Mouse (Mus musculus) ovary, postnatal 36 days (tissue): ENCODE measurements around the gene Dbi.

Experiments
- DNase-seq: peaks from one replicate; pipeline ENCODE4 v3.0.0; 2022; ENCODE audit warnings: low spot score, mixed read lengths

Dbi gene

GRCm38 (mm10) chr1:120121930-120122530 is 1.2 kb upstream of the Dbi start:
- no peak for DNase-seq

GRCm38 (mm10) chr1:120120141-120120968 is 523 bp downstream of the Dbi start:
- peak; percentile 55 for DNase-seq

DNA sequence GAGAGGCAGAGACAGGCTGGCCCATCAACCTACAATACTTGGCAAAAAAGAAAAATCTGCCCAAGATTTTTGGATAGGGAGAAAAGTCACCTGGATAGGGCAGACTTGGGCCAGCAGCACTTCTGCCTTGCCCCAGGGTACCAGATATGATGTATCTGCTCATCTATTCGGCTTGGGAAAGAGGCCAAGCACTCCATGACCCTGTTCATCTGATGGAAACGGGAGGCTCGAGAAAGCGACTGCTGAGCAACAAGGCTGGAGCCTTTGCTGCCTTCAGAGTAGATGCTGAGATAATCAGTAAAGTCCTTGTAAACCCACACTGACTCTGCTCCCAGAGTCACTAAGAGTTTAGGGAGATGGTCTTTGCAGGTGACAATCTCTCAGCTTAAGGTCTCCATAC is 1.5 kb downstream of the Dbi start:
- DNase-seq: no peak

- DNase-seq: no peak
Measured at GRCm38 (mm10) chr1:120118854-120119253, 2.0 kb downstream of the Dbi start.

GRCm38 (mm10) chr1:120116106-120116505 is 4.8 kb downstream of the Dbi start:
- peak; percentile 31 for DNase-seq

- peak; percentile 60 for DNase-seq
Measured at GRCm38 (mm10) chr1:120115671-120116081, 5.2 kb downstream of the Dbi start.

- DNase-seq: no peak
Measured at GRCm38 (mm10) chr1:120112251-120113187, 8.4 kb downstream of the Dbi start.

GRCm38 (mm10) chr1:120111766-120112165 is 9.1 kb downstream of the Dbi start:
- DNase-seq: no peak

DNA sequence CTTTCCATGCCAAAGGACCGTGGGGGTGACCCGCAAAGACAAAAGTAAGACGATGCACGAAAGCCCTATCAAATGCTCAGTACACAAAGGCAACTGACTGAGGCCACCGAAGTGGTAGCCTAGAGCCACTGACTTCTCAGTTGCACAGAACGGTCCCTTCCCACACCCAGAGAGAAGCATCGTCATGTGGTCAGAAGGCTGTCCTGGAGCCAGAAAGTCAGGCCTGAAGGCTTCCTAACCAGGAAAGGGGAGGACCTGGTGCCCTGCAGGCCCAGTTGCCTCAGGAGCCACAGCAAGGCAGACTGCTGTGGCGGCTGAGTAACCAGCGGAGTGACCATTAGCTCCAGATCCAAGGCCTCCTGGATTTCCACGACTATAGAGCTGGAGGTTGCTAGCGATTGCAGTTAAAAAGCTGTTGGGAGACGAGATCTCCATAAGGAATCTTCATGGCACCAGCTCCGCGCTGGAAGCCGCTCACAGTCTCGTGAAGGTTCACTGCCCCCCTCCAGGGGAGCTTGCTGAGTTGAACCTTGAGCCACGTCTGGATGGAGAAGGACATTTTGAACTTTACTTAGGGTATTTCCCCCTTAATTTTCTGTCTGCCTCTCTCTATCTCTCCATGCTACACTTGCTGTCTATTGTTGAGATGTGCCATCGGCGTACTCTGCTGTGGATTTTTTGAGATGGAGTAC is 11.0 kb downstream of the Dbi start:
- no peak for DNase-seq

GRCm38 (mm10) chr1:120105556-120105959 is 15.3 kb downstream of the Dbi start:
- no peak for DNase-seq

GRCm38 (mm10) chr1:120101227-120101609 is 19.7 kb downstream of the Dbi start:
- DNase-seq: no peak

DNA sequence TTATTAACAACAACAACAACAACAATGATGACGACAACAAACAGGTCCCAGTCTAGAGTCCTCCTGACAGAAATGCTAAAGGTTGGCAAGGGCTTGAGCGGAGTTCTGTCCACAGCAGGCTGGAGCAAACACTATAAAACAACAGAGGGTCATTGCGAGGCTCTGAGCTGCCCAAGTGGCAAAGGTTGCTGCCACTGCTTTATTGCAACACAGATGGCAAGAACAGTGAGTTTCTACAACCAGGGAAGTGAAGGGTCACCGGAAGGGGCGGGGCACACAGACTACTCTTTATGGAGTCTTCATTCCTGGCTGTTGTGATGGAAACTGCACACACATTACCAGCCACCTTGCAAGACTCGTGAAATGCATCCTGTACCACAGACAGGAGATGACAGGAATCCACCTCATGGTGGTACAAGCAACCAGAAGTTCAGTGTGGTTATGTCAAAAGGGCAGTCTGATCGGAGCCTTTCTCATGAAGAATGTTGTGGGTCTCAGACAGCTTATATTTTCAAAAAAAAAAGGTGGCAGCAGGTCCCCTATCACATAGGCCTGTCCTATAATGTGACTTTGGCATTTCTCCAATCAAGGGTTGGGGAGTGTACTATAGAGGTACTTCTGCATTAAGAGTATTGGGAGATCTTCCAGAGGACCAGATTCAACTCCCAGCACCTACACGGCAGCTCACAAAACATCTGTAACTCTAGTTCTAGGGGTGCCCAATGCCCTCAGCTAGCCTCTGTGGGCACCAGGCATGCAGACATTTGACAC is 20.2 kb downstream of the Dbi start:
- no peak for DNase-seq

- DNase-seq: no peak
Measured at GRCm38 (mm10) chr1:120099483-120099882, 21.4 kb downstream of the Dbi start.

DNA sequence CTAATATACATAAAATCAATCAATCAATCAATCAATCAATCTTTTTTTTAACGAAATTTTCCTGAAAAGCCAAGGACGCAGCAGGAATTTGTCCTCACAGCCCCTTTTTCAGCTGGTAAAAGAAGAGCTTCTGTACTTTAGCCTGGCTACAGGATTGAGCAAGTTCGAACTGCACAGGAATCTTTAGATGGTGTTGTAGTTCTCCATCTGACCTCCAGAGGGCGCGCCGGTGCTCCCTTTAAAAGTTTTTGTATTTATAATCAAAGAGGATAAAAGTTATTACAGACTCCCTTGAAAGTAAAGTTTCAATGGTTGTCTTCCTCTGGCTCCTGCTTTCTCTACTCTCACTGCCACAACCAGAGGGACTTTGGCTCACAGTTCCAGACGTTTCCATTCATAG is 22.6 kb downstream of the Dbi start:
- peak; percentile 61 for DNase-seq

- no peak for DNase-seq
Measured at GRCm38 (mm10) chr1:120094920-120095319, 26.0 kb downstream of the Dbi start.

- peak; percentile 82 for DNase-seq
Measured at GRCm38 (mm10) chr1:120093482-120094134, 27.3 kb downstream of the Dbi start.

DNA sequence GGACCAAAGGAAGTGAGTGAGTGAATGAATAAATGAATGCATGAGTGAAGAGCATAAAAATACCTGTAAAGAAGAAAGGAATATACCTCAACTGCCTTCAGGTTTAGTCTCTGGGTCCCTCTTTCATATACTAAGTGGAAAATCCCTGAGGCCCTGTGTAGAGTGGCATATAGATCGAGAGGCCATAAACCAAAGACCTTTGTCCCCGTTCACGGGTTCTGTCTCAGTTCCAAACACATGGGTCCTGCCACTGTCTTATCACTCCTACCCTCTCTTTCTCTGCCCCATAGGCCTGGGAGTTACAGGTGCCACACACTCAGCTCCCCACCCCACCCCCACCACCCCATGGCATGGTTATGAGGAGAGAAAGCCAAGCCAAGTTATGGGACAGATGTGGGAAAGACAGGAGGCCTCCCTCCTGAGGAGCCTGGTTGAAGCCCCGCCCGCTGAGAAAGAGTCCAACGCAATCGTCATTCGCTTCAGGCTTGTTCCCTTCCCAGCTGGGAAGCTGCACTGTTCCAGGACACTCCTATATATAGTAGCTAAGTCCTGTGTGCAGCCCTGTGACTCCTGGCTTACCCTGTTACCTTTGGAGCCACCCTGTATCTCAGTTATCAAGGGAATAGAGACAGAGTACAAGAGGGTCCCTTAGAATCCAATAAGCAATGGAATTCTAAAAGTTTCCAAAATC is 29.9 kb downstream of the Dbi start:
- DNase-seq: no peak

- DNase-seq: no peak
Measured at GRCm38 (mm10) chr1:120089180-120089579, 31.7 kb downstream of the Dbi start.

- no peak for DNase-seq
Measured at GRCm38 (mm10) chr1:120086644-120087043, 34.2 kb downstream of the Dbi start.

DNA sequence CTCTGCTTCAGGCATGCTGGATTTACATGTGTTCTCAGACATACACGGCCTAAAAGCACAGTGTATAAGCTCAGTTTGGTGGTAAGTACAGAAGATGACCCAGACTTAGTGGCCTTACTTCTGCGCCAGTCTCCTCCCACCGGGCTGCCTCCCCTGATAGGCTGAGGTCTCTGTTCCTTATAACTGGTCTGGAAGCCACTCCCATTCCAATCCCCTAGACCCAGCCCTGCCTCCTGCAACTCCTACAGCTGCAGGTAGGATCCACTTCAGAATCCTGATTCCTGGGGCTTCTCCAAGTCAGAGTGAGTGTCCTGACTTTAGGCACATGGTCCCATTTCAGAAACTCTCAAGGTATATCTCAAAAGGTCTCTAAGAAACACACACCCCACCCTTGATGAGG is 35.2 kb downstream of the Dbi start:
- DNase-seq: no peak
